Mouse (Mus musculus) midbrain, embryonic 13.5 days (tissue): ENCODE measurements at regions not wholly inside any gene's neighbourhood (a gene's known extent, or its start where the extent isn't known, plus 50 kb on each side); places are given as distances from the start of the nearest gene placed in this dataset.
"Not testable (repeated sequence)": the region's sequence is repeated elsewhere in the genome, so short reads cannot be mapped to it uniquely, and the experiment has no call there.

Source experiments
- ATAC-seq: fragments of 200-750 bp; cut with Nextera tagmentation; 2 replicates; pipeline ENCODE4 v1.8.0; 2017; ENCODE audit warnings: mild to moderate bottlenecking, moderate TSS enrichment, moderate library complexity
- H3K27ac ChIP-seq: fragments of 300-500 bp; sonication (generic); 2 replicates; pipeline ENCODE4 v1.5.1; 2015; ENCODE audit warnings: inconsistent platforms, mild to moderate bottlenecking, moderate library complexity
- H3K27me3 ChIP-seq: fragments of 300-500 bp; sonication (generic); 2 replicates; pipeline ENCODE4 v1.6.1; 2015; ENCODE audit warnings: mild to moderate bottlenecking, inconsistent platforms
- H3K36me3 ChIP-seq: fragments of 300-500 bp; sonication (generic); 2 replicates; pipeline ENCODE4 v1.6.1; 2015; ENCODE audit warnings: mild to moderate bottlenecking, inconsistent platforms
- H3K4me1 ChIP-seq: fragments of 300-500 bp; sonication (generic); replicated peaks from 2 replicates; pipeline ENCODE4 v1.6.1; 2015; ENCODE audit warnings: inconsistent platforms
- H3K4me2 ChIP-seq: fragments of 300-500 bp; sonication (generic); replicated peaks from 2 replicates; pipeline ENCODE4 v1.6.1; 2015; ENCODE audit warnings: moderate library complexity, mild to moderate bottlenecking, inconsistent platforms
- H3K4me3 ChIP-seq: fragments of 300-500 bp; sonication (generic); replicated peaks from 2 replicates; pipeline ENCODE4 v1.5.1; 2015; ENCODE audit warnings: mild to moderate bottlenecking, inconsistent platforms
- H3K9ac ChIP-seq: fragments of 300-500 bp; sonication (generic); replicated peaks from 2 replicates; pipeline ENCODE4 v1.6.1; 2015; ENCODE audit warnings: mild to moderate bottlenecking, inconsistent platforms
- H3K9me3 ChIP-seq: fragments of 300-500 bp; sonication (generic); 2 replicates; pipeline ENCODE4 v1.6.1; 2016; ENCODE audit warnings: mild to moderate bottlenecking, inconsistent platforms
- WGBS: fragments of 180-500 bp; shearing (Covaris S2); methylation state at CpG from one replicate; pipeline ENCODE4 v1.1.7; 2015; 5-methylcytosine and 5-hydroxymethylcytosine counted together

DNA sequence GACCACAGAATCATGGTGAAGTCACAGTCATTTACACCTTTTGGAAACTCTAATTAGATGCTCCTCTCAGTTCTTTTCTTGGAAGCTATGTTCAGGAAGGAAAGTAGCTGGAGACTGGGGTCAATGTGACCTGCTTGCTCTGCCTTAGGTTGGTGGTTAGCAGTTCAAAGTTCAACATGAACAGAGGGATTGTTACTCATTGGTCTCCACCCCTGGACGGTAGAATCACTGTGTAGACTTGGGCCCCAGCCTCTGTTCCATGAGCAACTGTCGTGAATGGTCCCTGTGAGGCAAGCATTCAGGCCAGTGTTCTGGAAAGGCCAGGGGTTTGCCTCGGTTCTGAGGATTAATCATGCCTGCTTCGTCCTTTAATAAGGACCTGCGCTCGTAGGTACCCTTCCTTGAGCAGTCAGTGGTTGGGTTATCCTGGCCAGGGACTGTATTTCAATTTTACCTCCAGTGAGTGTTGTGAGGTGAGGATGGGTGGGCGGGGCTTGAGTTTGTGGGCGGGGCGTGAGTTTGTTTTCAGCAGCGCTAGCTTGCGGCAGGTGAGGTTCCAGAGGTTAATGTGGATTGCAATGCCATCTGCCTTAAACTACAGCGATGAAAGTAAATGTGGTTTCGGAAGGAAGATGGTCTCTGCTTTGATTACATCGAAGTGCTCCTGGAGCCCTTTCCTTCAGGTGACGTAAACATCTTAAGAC lies 152.6 kb upstream of the Pou3f3 start:
- Histone ChIP-seq H3K27ac (no peak overlapping the region), H3K9ac (no peak overlapping the region), H3K36me3 (no peaks in the 10 kb centered on the region), H3K27me3 (0 out of 2 replicates have a peak, but pooled peaks cover 6% of the 10 kb centered on the region), H3K9me3 (no peaks in the 10 kb centered on the region), H3K4me2 (no peak overlapping the region), H3K4me3 (no peak overlapping the region), H3K4me1 (peaks cover 36% of the 10 kb centered on the region)
- 0 out of 2 replicates have a peak, but pooled peaks have one; percentile 2 for ATAC-seq
- 45% methylated on average over 15 of the region's 15 CpGs for WGBS

DNA sequence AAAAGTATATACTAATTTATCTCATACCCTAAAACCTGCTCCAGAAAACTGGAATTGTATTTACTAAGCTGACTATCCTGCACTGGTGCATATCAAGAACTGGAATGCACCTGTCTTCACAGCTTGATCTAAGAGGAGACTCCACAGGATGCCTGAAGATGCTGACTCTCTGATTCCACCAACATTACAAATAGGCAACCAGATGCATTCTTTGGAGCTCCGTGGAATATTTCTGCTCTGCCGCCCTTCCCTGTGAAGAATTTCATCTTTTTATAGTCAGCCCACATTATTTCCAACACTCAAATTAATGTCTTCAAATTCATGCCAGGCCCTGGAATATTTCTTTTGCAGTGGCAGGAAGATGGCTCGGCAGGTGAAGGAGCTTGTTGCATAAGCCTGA lies 148.7 kb upstream of the Pou3f3 start:
- H3K4me1 ChIP-seq: 0 out of 2 replicates have a peak, but pooled peaks cover 5% of the 10 kb centered on the region
- no peak overlapping the region for H3K4me3 ChIP-seq
- H3K36me3 ChIP-seq: no peaks in the 10 kb centered on the region
- H3K27me3 ChIP-seq: 0 out of 2 replicates have a peak, but pooled peaks cover 6% of the 10 kb centered on the region
- H3K9ac ChIP-seq: no peak overlapping the region
- no peak overlapping the region for H3K4me2 ChIP-seq
- H3K27ac ChIP-seq: no peak overlapping the region
- WGBS: 91% methylated on average over 3 of the region's 3 CpGs
- H3K9me3 ChIP-seq: no peaks in the 10 kb centered on the region
- no peak for ATAC-seq

DNA sequence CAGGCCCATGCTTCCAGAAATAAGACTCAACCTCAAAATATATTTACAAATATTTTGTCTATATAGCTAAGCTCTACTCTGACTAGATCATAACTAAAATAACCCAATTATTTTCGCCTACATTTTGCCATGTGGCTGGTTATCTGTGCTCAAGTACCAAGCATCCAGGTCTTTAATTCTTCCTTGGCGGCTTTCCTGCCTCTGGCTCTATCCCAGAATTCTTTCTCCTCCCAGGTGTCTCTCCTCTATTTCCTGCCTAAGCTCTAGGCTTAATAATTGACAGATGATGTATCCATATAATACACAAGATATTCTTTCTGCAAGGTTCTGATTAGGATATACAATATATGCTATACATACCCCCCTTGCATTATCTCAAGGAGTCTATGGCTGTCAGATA lies 138.3 kb upstream of the Pou3f3 start:
- no peaks in the 10 kb centered on the region for H3K36me3 ChIP-seq
- WGBS: 88% methylated on average over 2 of the region's 2 CpGs
- no peak overlapping the region for H3K4me3 ChIP-seq

DNA sequence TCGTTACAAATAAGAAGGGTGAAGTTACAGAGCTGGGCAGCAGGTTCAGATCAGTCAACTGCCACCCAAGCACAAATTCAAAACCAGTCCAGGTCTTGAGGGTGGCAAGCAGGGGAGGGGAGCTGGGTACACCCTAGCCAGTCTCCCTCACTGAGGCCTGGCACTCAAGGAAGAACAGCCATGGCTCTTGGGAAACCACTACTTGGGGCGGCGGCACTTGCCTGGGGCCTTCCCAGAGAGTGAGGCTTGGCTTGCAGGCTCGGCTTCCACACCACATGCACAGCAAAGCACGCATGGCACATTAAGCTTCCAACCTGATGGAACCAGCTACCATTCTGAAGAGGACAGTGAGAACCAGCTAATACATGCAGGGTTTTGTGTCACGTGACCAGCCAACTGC lies 127.9 kb upstream of the Pou3f3 start:
- no peaks in the 10 kb centered on the region; the same call in 1 of the 2 replicates for H3K9me3 ChIP-seq
- H3K36me3 ChIP-seq: no peaks in the 10 kb centered on the region
- no peak for ATAC-seq
- WGBS: 88% methylated on average over 6 of the region's 6 CpGs
- H3K4me3 ChIP-seq: no peak overlapping the region
- H3K27me3 ChIP-seq: no peaks in the 10 kb centered on the region
- no peaks in the 10 kb centered on the region for H3K4me1 ChIP-seq
- H3K27ac ChIP-seq: no peak overlapping the region
- H3K4me2 ChIP-seq: no peak overlapping the region
- no peak overlapping the region for H3K9ac ChIP-seq

More for the DNA sequence above, 138.3 kb upstream of the Pou3f3 start:
- Histone ChIP-seq H3K27ac (no peak overlapping the region), H3K4me1 (no peaks in the 10 kb centered on the region), H3K4me2 (no peak overlapping the region), H3K27me3 (no peaks in the 10 kb centered on the region), H3K9ac (no peak overlapping the region), H3K9me3 (no peaks in the 10 kb centered on the region)
- ATAC-seq: no peak

DNA sequence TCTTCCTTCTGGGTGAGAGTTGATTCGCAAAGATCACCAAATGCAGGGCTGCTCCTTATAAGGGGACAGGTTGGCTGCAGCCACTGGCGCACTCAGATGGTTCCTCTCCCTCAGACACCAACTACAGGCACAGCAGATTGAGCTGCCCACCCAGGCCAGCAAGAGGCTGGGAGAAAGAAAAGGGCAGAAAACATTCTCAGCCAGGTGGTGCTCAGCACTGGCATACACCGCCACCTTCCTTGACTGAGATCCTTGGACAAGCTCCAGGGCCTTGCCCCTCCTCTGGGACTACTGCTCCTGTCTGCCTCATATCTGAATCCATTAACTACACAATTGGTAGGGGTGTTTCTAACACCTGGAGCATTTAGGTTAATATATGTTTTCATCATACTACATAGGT lies 110.4 kb upstream of the Pou3f3 start:
- Histone ChIP-seq H3K4me2 (no peak overlapping the region), H3K9ac (no peak overlapping the region), H3K9me3 (peaks cover 8% of the 10 kb centered on the region; the same call in 1 of the 2 replicates)

DNA sequence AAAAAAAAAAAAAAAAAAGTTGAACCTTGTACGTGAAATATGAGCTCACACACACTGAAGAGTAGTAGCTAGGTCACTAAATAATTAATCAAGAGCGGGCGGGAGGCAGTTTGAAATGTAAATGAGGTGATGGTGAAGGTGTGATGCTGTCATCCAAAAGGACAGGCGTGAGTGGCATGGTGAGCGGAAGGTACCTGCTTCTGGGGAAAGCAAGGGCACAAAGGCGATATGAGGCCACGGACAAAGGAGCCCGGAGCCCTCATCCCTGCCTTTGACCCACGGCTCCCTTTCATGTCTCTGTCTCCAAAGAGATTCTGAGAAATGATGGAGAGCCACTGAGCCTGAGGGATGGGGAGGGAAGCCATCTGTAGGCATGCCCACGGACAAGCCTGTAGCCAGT lies 107.1 kb upstream of the Pou3f3 start:
- ATAC-seq: peak; percentile 73

More for the DNA sequence above, 110.4 kb upstream of the Pou3f3 start:
- WGBS: 92% methylated on average over 3 of the region's 3 CpGs
- Histone ChIP-seq H3K4me1 (no peaks in the 10 kb centered on the region), H3K27me3 (no peaks in the 10 kb centered on the region), H3K27ac (no peak overlapping the region), H3K36me3 (no peaks in the 10 kb centered on the region), H3K4me3 (no peak overlapping the region)
- ATAC-seq: no peak

DNA sequence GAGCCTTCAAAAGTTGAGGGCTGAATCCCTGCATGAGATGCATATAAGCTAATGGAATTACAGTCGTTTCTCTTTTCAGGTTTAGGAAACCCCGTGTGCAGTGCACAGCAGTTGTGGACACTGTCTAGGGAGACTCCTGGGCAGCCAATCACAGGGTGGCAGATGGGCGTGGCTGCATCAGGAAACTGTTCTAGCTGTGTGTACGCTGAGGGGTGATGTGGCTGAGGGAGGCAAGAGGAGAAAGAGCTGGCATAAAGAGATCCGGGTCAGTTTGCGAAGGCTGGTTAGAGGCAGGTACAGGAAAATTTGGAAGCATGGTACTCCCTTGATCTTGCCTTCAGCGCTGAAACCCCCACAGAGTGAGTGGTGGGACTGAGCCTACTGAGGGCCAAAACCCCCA lies 106.1 kb upstream of the Pou3f3 start:
- no peak overlapping the region for H3K4me3 ChIP-seq
- H3K4me1 ChIP-seq: no peaks in the 10 kb centered on the region
- 57% methylated on average over 7 of the region's 7 CpGs for WGBS
- H3K36me3 ChIP-seq: no peaks in the 10 kb centered on the region
- no peak overlapping the region for H3K9ac ChIP-seq
- H3K4me2 ChIP-seq: no peak overlapping the region
- no peaks in the 10 kb centered on the region for H3K27me3 ChIP-seq
- no peaks in the 10 kb centered on the region for H3K9me3 ChIP-seq
- no peak overlapping the region; the same call in 1 of the 2 replicates for H3K27ac ChIP-seq
- ATAC-seq: peak; percentile 69

More for the DNA sequence above, 107.1 kb upstream of the Pou3f3 start:
- Histone ChIP-seq H3K9ac (no peak overlapping the region), H3K27me3 (no peaks in the 10 kb centered on the region), H3K4me1 (no peaks in the 10 kb centered on the region), H3K9me3 (peaks cover 7% of the 10 kb centered on the region; the same call in 1 of the 2 replicates), H3K4me2 (0 out of 2 replicates have a peak overlapping the region, but pooled peaks have one; percentile 5), H3K27ac (no peak overlapping the region), H3K36me3 (no peaks in the 10 kb centered on the region), H3K4me3 (no peak overlapping the region)
- WGBS: 58% methylated on average over 10 of the region's 10 CpGs

DNA sequence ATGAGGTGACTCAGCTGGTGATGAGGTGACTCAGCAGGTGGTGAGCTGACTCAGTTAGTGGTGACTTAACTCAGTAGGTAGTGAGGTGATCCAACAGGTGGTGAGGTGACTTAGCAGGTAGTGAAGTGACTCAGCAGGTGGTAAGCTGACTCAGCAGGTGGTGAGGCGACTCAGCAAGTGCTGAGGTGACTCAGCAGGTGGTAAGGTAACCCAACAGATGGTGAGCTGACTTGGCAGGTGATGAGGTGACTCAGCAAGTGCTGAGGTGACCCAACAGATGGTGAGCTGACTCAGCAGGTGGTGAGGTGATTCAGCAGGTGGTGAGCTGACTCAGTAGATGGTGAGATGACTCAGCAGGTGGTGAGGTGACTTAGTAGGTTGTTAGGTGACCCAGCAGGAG lies 103.7 kb upstream of the Pou3f3 start:
- no peak for ATAC-seq
- Histone ChIP-seq H3K36me3 (no peaks in the 10 kb centered on the region), H3K27me3 (no peaks in the 10 kb centered on the region), H3K9ac (no peak overlapping the region), H3K4me1 (no peaks in the 10 kb centered on the region), H3K27ac (no peak overlapping the region), H3K9me3 (no peaks in the 10 kb centered on the region), H3K4me2 (no peak overlapping the region), H3K4me3 (no peak overlapping the region)
- WGBS: 77% methylated on average over 1 of the region's 1 CpGs

DNA sequence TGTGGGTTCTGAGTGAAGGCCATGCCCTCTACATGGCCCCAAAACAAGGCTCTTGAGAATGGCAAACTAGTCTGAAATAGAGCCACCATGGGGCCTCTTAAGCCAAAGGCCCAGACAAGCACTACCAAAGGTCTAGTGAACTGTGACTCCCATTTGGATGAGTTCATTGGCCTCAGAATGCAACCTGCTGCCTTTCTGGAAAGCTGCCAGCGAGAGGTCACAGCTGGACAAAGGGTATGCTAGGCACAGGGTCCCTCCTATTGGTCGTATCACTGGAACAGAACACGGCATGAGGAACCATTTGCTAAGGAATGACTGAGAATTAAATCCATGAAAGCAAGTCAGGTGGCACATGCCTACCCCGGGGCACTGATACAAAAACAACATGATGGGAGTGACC lies 98.5 kb upstream of the Pou3f3 start:
- 64% methylated on average over 4 of the region's 4 CpGs for whole genome bisulfite sequencing
- Histone ChIP-seq H3K27me3 (no peaks in the 10 kb centered on the region), H3K9ac (no peak overlapping the region), H3K4me2 (no peak overlapping the region), H3K9me3 (no peaks in the 10 kb centered on the region), H3K4me3 (no peak overlapping the region), H3K36me3 (no peaks in the 10 kb centered on the region), H3K27ac (no peak overlapping the region), H3K4me1 (no peaks in the 10 kb centered on the region)
- ATAC-seq: no peak

DNA sequence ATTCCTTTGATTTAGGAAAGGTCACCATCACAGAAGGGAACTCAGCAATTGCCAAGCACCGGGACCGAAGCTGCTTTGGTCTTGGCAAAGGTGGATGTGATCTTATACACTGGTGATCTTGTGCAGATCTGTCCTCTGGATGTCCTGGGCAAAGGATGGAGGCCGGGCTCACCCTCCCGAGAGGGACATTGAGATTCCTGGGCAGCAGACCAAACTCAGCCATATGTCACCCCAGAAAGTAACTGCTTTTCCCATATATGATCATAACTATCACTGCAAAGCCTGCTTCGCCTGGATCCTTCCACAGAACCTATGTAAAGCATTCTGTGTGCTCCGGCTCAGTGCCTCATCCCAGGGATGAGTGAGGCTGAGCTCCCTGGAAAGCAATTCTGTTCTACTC lies 96.3 kb upstream of the Pou3f3 start:
- Histone ChIP-seq H3K9me3 (no peaks in the 10 kb centered on the region), H3K27ac (no peak overlapping the region), H3K4me1 (no peaks in the 10 kb centered on the region), H3K4me3 (no peak overlapping the region), H3K27me3 (no peaks in the 10 kb centered on the region), H3K9ac (no peak overlapping the region), H3K36me3 (no peaks in the 10 kb centered on the region), H3K4me2 (no peak overlapping the region)
- 84% methylated on average over 6 of the region's 6 CpGs for WGBS
- no peak for ATAC-seq

DNA sequence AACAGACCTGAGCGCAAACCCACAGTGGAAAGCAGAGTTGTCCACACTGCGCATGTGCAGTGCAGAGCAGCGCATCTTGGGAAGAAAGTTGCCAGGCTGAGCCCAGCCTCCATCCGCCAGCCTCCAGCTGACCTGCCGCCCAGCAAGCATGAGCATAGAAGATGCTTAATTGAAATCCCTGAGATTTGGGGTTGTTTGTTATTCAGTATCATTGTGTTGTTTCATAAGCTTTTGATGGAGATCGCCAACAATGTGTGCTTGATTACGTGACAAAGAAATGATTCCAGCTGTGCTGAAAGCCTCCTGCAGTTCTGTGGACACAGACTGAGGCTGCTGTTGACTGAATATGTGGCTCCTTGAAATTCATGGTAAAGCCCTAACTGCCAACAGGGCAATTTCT lies 89.3 kb upstream of the Pou3f3 start:
- Histone ChIP-seq H3K4me2 (no peak overlapping the region), H3K4me3 (no peak overlapping the region), H3K4me1 (0 out of 2 replicates have a peak, but pooled peaks cover 5% of the 10 kb centered on the region), H3K9ac (no peak overlapping the region), H3K36me3 (no peaks in the 10 kb centered on the region), H3K9me3 (no peaks in the 10 kb centered on the region), H3K27me3 (no peaks in the 10 kb centered on the region), H3K27ac (no peak overlapping the region)
- WGBS: 63% methylated on average over 7 of the region's 7 CpGs
- no peak for ATAC-seq

DNA sequence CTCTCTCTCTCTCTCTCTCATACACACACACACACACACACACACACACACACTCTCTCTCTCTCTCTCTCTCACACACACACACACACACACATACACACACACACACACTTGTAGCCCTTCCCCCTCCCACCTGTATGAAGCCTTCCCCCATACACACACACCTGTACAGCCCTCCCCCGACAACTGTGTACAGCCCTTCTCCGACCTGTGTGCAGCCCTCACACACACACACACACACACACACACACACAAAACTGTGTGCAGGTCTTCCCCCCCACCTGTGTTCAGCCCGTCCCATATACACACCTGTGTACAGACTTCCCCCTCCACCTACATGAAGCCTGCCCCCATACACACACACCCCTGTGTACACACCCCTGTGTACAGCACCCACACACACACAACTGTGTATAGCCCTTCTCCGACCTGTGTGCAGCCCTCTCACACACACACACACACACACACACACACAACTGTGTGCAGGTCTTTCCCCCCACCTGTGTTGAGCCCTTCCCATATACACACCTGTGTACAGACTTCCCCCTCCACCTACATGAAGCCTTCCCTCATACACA lies 88.0 kb upstream of the Pou3f3 start:
- H3K27me3 ChIP-seq: not testable (repeated sequence)
- ATAC-seq: peak; percentile 75
- 98% methylated on average over 4 of the region's 4 CpGs for WGBS

More for the DNA sequence above, 88.0 kb upstream of the Pou3f3 start:
- not testable (repeated sequence) for H3K4me2 ChIP-seq, H3K27ac ChIP-seq, H3K4me1 ChIP-seq, H3K36me3 ChIP-seq, H3K4me3 ChIP-seq, H3K9me3 ChIP-seq, H3K9ac ChIP-seq
